Mouse (Mus musculus): ENCODE measurements around the gene Retreg1. TPM values are rescaled to one million over a fixed set of nuclear protein-coding genes. Genes with fewer than 3 reads are reported as not detected.

Gene Retreg1
- polyA plus RNA-seq (2012; rRNA removed), result 23.8 and 26.7 TPM in 2 replicates

DNA sequence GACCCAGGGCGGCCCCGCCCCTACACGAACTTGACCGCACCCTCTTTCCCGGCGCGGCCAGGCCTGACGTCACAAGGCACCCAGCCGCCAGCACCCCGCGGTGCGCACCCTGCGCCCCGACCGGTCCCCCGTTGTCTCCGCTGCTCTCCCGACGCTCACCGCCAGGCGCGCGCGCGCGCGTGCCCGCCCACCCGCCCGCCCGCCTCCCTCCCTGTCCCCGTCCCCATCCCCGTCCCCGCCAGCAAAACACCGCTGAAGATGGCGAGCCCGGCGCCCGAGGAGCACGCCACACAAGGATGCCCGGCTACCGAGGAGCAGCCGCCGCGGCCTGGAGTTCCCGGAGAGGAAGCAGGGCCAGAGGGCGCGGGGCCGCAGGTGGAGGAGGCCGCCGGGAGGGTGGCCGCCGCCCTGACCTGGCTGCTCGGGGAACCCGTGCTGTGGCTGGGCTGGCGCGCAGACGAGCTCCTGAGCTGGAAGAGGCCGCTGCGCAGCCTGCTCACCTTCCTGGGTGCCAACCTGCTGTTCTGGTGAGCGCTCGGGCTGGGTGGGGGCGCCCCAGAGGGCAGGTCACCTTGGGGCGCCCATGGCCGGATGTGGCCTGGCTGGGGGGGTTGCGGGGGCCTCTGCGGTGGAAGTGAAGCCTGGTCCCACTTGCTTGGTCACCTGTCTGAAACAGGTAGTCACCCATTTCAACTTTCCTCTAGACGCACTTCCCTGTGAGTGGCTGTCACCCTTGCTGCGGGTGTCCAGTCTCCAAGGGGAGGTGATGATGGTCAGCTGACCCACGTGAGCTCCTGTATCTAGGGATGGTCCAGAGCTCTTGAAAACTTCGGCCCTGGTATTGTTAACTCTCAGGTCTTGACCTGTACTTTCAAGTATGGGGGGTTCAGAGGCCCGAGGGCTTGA lies at the start of gene Retreg1:
Gene Retreg1 (plus strand): TSS at position 95 of the 906 bp plus-strand sequence.

DNA sequence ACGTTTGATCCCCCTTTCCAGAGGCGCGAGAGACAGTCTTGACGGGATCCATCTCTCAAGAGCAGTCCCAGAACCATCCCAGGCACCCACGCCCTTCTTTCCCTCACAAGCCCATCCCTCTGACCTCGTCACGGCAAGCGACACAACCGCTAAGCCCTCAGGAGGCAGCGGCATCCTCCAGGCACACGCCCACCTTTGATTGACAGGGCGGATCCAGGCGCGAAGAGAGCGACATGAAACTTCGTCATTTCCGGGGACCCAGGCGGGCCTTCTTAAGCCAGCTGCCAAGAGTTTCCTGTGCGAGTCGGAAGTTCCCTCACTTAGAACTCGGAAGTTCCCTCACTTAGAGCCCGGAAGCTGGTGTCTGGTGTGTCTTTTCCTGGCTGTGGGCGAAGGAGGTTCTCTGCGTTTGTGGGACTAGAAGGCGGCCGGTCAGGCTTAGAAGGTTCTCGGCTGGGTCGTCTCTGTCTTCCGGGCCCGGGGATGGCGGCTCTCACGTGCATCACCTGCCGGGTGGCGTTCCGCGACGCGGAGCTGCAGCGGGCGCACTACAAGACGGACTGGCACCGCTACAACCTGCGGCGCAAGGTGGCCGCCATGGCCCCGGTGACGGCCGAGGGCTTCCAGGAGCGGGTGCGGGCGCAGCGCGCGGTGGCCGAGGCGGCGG lies 141.2 kb downstream of the Retreg1 start, which contains the start of gene Zfp622:
Gene Zfp622 (plus strand): TSS at position 300 of the 667 bp plus-strand sequence.

Other genes with a start within 250 kb of the Retreg1 start
- 42.7 and 47.2 TPM in 2 replicates for gene Myo10, start 220.7 kb upstream of the Retreg1 start, polyA plus RNA-seq (2012; rRNA removed)
- gene Zfp622, start 141.2 kb downstream of the Retreg1 start, polyA plus RNA-seq (2012; rRNA removed), result 33.4 and 35.0 TPM in 2 replicates